Mouse (Mus musculus): ENCODE results near the gene Adam30.
"Not testable (repeated sequence)": the region's sequence is repeated elsewhere in the genome, so short reads cannot be mapped to it uniquely, and the experiment has no call there.

Adam30 gene

DNA sequence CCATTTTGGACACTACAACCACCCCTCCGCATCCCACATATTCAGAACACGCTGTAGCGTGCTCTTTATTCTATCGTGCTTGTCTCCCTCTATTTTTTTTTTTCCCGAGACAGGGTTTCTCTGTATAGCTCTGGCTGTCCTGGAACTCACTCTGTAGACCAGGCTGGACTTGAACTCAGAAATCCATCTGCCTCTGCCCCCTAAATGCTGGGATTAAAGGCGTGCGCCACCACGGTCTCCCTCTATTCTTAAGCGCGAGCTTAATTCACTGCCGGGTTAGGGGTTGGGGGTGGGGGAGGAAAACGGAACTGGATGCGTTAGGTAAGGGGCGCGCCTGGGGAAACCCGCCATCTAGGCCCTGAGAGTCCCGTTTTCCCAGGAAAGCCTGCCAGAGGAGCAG lies at the start of gene Adam30:
Gene Adam30, plus strand, starts transcription at position 301 of the 400 bp plus-strand sequence.
- DNase-seq (ENCODE audit: low spot score): no peak

GRCm38 (mm10) chr3:98118252-98118651 lies 42.2 kb upstream of the Adam30 start:
- DNase-seq (ENCODE audit: low spot score): no peak

GRCm38 (mm10) chr3:98119338-98119737 lies 41.1 kb upstream of the Adam30 start:
- DNase-seq (ENCODE audit: low spot score): no peak

DNA sequence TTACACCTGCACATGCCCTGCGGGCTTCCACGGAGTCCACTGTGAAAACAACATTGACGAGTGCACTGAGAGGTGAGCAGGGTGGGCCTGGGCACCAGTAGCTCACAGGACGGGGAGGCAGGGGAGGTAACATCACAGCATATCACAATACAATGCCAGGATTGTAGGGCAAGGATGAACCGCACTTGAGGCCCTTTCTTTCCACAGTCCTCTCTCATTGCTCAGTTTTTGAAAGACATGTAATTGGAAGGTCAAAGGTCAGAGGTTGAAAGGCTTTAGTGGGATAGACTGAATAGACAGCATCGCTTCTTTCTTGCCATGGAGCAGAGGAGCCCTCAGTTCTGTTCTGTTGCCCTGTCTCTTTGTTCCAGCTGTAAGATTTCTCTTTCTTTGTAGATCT lies 39.5 kb upstream of the Adam30 start:
- DNase-seq (ENCODE audit: low spot score): no peak

- DNase-seq (ENCODE audit: low spot score): no peak
Measured at GRCm38 (mm10) chr3:98127775-98128174, 32.7 kb upstream of the Adam30 start.

- DNase-seq (ENCODE audit: low spot score): no peak
Measured at GRCm38 (mm10) chr3:98128716-98129115, 31.7 kb upstream of the Adam30 start.

DNA sequence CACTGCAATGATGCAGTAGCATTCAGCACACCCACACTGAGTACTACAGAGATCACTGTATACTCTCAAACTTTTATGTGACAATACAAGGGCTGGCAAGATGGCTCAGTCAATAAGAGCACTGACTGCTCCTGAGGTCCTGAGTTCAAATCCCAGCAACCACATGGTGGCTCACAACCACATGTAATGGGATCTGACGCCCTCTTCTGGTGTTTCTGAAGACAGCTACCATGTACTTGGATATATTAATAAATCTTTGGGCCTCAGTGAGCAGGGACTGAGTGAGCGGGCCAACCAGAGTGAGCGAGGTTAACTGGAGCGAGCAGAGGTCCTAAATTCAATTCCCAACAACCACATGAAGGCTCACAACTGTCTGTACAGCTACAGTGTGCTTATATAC lies 28.3 kb upstream of the Adam30 start:
- DNase-seq (ENCODE audit: low spot score): not testable (repeated sequence)

DNA sequence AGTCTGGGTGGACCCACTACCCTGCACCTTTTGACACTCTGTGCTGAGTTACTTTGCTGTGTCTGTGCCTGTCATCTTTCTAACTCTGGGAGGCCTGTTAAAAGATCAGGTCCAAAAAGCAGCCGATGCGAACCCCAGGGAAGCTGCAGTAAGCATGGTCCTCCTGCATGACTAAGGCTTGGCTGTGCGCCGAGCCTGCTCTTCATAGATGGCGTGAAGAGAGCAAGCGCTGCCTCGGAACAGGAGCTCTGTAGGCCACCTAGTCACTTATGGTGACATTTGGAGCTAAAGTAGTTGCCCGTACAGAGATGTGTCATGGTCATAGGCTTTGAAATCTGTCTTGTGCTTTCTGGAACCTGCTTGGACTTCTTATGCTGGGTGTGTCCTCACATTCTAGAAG lies 27.8 kb upstream of the Adam30 start:
- DNase-seq (ENCODE audit: low spot score): no peak

- no peak for DNase-seq (ENCODE audit: low spot score)
Measured at GRCm38 (mm10) chr3:98141456-98141855, 19.0 kb upstream of the Adam30 start.

- no peak for DNase-seq (ENCODE audit: low spot score)
Measured at GRCm38 (mm10) chr3:98142862-98143261, 17.6 kb upstream of the Adam30 start.

DNA sequence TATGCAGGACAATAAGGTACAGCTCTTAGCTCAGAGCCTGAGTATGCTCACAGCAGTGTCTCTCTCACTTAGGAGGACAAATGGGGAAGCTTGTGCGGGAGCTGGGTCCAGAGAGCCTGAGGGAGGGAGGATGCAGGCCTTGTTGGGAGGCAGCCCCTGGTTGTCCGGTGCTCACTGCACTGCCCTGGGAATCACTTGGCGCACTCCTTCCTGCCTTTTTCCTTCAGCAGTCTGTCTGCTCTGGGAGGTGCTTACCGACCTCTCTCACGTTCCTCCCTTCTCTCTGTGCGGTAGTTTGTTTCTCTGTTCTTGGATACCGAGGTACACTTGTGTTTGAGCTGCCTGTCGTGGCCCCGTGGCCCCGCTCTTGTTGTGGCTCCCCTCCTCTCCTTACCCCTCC lies 15.2 kb upstream of the Adam30 start:
- DNase-seq (ENCODE audit: low spot score): no peak

DNA sequence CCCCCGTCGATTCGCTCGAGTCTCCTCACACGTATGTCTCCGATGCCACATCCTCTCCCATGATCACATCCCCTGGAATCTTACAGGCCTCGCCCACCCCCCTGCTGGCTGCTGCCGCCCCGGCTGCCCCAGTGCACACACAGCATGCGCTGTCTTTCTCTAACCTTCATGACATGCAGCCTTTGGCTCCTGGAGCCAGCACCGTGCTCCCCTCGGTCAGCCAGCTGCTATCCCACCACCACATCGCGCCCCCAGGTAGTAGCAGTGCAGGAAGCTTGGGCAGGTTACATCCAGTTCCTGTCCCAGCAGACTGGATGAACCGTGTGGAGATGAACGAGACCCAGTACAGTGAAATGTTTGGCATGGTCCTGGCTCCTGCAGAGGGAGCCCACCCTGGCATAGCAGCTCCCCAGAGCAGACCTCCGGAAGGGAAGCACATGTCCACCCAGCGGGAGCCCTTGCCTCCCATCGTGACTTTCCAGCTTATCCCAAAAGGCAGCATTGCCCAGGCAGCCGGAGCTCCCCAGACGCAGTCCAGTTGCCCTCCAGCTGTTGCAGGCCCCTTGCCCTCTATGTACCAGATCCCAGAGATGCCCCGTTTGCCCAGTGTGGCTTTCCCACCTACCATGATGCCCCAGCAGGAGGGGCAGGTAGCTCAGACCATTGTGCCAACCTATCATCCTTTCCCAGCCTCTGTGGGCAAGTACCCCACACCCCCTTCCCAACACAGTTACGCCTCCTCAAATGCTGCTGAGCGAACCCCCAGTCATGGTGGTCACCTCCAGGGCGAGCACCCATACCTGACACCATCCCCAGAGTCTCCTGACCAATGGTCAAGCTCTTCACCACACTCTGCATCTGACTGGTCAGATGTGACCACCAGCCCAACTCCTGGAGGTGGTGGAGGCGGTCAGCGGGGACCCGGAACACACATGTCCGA lies 13.7 kb upstream of the Adam30 start:
- DNase-seq (ENCODE audit: low spot score): no peak

GRCm38 (mm10) chr3:98147706-98148105 lies 12.7 kb upstream of the Adam30 start:
- no peak for DNase-seq (ENCODE audit: low spot score)

DNA sequence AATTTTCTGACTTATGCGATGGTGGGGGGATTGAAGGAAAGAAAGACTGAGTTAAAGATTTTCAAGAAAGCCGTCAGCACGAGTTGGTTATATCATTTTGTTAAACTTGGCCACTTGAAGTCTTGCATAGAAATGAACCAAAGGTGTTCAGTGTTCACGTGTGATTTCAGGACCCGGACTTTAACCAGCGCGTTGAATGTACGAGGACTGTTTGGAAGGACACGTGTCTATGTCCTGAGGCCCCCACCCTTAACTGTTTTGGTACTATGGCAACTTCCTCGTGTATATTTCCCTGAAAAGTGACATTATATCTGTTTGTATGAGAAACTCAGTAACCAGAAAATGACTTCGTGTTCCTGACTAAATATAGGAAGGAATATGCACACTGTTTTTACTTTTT lies 10.5 kb upstream of the Adam30 start:
- DNase-seq (ENCODE audit: low spot score): no peak

GRCm38 (mm10) chr3:98151016-98151415 lies 9.4 kb upstream of the Adam30 start:
- no peak for DNase-seq (ENCODE audit: low spot score)

DNA sequence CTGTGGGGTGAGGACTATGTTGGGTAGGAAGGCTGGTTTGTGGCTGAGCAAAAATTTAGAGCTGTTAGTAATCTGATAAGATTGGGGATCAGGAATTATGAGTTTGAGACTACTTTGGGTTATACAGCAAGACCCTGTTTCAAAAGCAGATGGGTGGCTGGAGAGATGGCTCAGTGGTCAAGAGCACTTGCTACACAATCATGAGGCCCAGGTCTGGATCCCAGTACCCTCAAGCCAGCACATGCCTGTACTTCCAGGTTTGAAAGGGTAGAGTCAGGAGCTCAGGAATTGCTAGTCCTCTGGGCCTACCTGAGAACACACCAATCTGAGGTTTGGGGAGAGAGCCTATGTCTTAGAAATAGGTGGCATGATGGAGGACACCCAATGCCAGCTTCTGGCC lies 7.0 kb upstream of the Adam30 start:
- no peak for DNase-seq (ENCODE audit: low spot score)

- no peak for DNase-seq (ENCODE audit: low spot score)
Measured at GRCm38 (mm10) chr3:98156158-98156557, 4.3 kb upstream of the Adam30 start.

DNA sequence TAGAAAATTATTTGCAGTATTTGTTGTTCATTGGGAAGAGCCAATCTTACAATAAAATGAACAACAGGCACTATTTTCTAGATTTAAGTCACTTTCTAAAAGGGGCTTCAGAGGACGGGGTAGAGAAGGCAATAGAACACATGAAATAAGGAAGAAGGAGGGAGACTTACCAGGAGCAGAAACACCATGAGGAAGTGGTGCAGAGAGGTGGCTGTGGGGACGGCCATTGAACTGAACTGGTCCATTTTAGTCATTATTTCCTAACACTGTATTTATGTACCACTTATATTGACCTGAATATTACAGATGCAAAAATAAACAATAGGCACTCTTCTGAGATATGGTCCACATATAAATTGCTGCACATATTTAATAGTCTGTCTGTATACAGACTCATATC lies 3.4 kb upstream of the Adam30 start:
- DNase-seq (ENCODE audit: low spot score): no peak

GRCm38 (mm10) chr3:98157585-98157984 lies 2.8 kb upstream of the Adam30 start:
- DNase-seq (ENCODE audit: low spot score): no peak

GRCm38 (mm10) chr3:98158646-98159045 lies 1.8 kb upstream of the Adam30 start:
- no peak for DNase-seq (ENCODE audit: low spot score)

DNA sequence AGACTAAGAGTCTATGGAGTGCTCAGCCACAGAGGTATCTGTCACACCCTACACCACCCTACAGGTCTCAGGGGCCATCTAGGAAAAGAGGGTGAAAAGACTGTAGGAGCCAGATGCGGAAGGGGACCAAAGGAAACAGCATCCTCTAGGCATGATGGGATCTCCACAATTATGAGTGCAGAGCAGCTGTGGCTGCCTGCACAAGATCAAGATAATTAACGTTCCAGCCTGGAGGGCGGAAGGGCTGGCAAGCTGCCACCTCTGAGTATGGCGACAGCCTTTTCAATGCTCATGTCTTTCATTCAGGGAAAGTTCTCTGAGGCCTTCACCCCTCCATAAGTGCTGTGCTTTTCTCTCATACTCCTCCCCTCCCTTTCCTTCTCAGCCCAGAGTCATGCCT lies 1.1 kb upstream of the Adam30 start:
- no peak for DNase-seq (ENCODE audit: low spot score)

GRCm38 (mm10) chr3:98178340-98178739 lies 17.9 kb downstream of the Adam30 start:
- DNase-seq (ENCODE audit: low spot score): no peak

- peak; percentile 46 for DNase-seq (ENCODE audit: low spot score)
Measured at GRCm38 (mm10) chr3:98180805-98181204, 20.4 kb downstream of the Adam30 start.

DNA sequence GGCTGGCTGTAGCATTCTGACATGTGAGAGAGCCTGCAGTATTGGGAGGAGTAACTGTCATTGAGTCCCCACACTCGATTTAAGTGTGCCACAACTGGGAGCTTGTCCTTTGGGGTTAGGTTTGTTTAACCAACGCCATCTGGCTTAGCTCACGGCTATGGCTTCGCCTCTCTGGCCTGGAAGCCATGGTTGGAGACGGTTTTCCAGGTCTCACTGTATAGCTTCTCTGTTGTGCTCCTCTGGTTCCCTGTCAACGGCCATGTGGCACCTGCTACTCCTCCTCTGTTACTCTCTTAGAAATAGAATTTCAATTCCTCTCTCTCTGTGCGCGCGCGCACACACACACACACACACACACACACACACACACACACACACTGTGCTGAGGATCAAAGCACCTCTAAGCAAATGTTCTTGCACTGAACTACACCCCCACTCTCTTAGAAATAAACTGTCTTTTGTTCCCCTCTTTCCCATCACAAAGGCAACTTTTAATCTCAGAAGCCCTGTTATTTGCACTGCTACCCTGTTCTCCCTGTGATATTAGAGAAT lies 24.8 kb downstream of the Adam30 start:
- no peak for DNase-seq (ENCODE audit: low spot score)

All from layer of hippocampus, adult 9-10 months (tissue).